Mouse (Mus musculus) adrenal gland, postnatal 14 days (tissue): ENCODE measurements at regions not wholly inside any gene's neighbourhood (a gene's known extent, or its start where the extent isn't known, plus 50 kb on each side); places are given as distances from the start of the nearest gene placed in this dataset.

Experiments
- DNase-seq: peaks from one replicate; pipeline ENCODE4 v3.0.0; 2021; ENCODE audit warnings: mixed read lengths

- no peak for DNase-seq
Observed at GRCm38 (mm10) chr13:34800906-34801305, 66.3 kb downstream of the Fam50b start.

GRCm38 (mm10) chr13:34806532-34807092, 68.5 kb upstream of the Prpf4b start:
- DNase-seq = no peak

DNA sequence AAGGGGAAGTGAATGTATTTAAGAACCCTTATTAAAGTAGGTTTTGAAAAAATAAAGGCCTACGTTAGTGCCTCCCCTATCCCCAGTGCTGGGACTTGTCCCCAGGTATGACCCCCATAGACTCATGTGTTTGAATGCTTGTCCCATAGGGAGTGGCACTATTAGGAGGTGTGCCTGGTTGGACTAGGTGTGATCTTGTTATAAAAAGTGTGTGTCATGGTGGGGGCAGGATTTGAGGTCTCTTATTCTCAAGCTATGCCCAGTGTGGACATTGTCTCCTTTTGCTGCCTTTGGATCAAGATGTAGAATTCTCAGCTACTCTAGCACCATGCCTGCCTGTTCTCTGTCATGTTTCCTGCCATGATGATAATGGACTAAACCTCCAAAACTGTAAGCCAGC, 65.6 kb upstream of the Prpf4b start:
- no peak for DNase-seq

DNA sequence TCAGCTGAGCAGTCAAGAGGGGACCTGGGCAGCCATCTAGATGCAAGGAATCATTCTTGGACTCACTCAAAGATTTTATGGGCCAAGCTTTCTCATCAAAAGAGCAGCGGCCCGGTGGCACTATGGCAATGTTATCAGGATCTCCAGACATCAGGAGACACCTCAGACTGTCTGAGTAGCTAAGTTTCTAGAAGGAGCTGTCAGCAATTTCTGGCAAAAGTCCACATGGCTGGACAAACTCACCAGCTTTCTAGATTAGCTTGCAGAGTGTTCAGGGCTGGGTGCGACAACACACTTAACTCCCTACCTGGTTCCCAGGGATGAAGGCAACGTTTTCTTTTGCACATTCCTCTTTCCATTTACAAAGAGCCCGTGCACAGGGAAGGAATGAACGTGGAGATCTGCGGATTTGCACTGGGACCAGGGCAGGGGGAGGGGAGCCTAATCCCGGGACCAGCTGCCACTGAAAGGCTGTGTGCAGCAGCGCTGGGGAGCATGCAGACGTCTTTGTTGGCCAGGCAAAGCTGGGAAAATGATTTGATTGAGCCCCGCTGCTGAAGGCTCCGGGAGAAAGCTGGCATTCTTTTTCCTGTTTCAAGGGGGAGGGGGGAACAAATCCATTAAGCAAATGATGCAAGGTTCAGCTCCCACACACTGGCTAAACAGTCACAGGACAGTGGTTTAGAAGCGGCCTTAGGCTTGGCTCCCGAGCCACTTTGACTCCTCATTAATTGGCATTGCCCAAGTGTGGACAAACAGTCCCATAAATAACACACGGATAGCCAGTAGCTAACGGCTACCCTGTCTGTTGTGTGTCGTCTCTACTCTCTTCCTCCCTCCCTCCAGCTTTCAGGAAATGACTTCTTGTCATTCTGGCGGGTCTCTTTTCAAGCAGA, 60.7 kb upstream of the Prpf4b start:
- DNase-seq = peak; percentile 10

- DNase-seq = no peak
Observed at GRCm38 (mm10) chr13:34815057-34815410, 60.1 kb upstream of the Prpf4b start.

- DNase-seq = no peak
Observed at GRCm38 (mm10) chr13:34818211-34818610, 56.9 kb upstream of the Prpf4b start.

DNA sequence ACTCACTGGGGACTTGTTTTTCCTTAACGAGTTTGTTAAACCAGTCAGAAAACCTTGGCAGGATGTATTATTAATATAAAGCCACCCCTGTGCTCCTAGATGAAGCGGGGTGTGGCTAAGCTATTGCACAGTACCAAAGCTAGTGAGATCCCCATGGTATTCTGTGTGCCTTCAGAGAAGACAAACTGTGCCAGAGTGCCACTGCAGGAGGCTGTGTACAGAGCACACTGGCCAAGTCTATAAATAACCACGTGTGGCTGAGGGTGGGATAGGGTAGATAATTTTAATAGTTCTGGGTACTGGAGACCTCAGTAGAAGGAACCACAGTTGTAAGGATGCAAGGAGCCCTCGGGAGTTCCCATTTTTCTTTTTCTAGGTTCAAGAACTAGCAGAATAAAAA, 54.7 kb upstream of the Prpf4b start:
- peak; percentile 31 for DNase-seq

- no peak for DNase-seq
Observed at GRCm38 (mm10) chr13:34821946-34822345, 53.2 kb upstream of the Prpf4b start.

DNA sequence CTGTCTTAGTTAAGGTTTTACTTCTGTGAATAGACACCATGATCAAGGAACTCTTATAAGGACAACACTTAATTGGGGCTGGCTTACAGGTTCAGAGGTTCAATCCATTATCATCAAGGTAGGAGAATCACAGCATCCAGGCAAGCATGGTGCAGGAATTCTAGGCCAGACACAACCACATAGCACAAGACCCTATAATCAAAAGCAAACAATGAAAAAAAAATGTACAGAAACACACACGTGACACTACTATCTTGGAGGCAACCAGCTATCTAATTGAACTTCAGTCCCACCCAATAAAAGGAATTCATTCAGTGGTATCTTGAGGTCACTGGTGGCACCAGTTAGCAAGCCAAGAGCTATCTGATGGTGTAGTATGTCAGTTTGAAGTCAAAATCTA, 50.9 kb upstream of the Prpf4b start:
- no peak for DNase-seq
